Mouse (Mus musculus): Measurements from ENCODE around the gene Cdk17. TPM values are rescaled to one million over a fixed set of nuclear protein-coding genes. Genes with fewer than 3 reads are reported as not detected.
A peak's percentile ranks its signal among the peaks of the same experiment; 100 is the strongest.
"Not testable (repeated sequence)": the region's sequence is repeated elsewhere in the genome, so short reads cannot be mapped to it uniquely, and the experiment has no call there.

The Cdk17 gene
- polyA plus RNA-seq, 1 experiment from 2014 or later, result 26.9 TPM

DNA sequence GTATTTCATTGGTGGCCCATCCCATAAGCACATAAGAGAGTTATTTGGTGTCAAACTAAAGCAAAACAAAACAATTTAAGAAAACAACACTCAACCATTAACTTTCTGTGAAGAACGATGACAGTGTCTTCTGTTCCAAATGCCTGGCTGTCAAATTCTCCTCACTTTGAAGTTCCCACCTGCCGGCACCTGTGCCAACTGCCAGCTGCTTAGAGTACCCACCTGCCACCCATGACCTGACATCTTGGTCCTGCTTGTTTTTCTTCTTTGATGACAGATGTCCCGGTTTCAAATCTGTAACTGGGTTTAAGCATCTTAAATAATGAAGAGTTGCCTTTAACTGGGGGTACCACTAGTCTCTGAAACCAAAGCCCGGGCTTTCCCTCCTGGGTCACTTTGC, 14.1 kb upstream of the Cdk17 start:
- Histone ChIP-seq H3K27ac (replicated peaks; ENCODE audit: low read depth, low read length) (no peak overlapping the region), H3K4me2 (ENCODE audit: low read depth, low read length) (no peak overlapping the region), H3K9me3 (ENCODE audit: control insufficient read depth, low read length) (no peaks in the 10 kb centered on the region), H3K9ac (ENCODE audit: low read depth, low read length) (no peak overlapping the region), H3K36me3 (ENCODE audit: control insufficient read depth, insufficient read depth, low read length) (no peaks in the 10 kb centered on the region), H3K4me3 (ENCODE audit: low read depth, low read length) (no peak overlapping the region), H3K27me3 (replicated peaks; ENCODE audit: control insufficient read depth, insufficient read depth, low read length) (no peaks in the 10 kb centered on the region), H3K4me1 (ENCODE audit: control insufficient read depth, insufficient read depth, low read length) (no peaks in the 10 kb centered on the region; the same call in 1 of the 2 replicates)
- no peak for DNase-seq (ENCODE audit: low spot score)
- 81% methylated on average over 4 of the region's 4 CpGs for WGBS
- no peak for ATAC-seq (ENCODE audit: low read depth)

GRCm38 (mm10) chr10:93147691-93148090, 13.0 kb upstream of the Cdk17 start:
- Histone ChIP-seq H3K27ac (replicated peaks; ENCODE audit: low read depth, low read length) (no peak overlapping the region), H3K27me3 (replicated peaks; ENCODE audit: control insufficient read depth, insufficient read depth, low read length) (no peaks in the 10 kb centered on the region), H3K4me3 (ENCODE audit: low read depth, low read length) (no peak overlapping the region), H3K9me3 (ENCODE audit: control insufficient read depth, low read length) (no peaks in the 10 kb centered on the region), H3K4me2 (ENCODE audit: low read depth, low read length) (no peak overlapping the region), H3K4me1 (ENCODE audit: control insufficient read depth, insufficient read depth, low read length) (no peaks in the 10 kb centered on the region; the same call in 1 of the 2 replicates), H3K9ac (ENCODE audit: low read depth, low read length) (no peak overlapping the region), H3K36me3 (ENCODE audit: control insufficient read depth, insufficient read depth, low read length) (no peaks in the 10 kb centered on the region)
- WGBS, result 91% methylated on average over 6 of the region's 6 CpGs
- DNase-seq (ENCODE audit: low spot score) (no peak), ATAC-seq (ENCODE audit: low read depth) (no peak)

DNA sequence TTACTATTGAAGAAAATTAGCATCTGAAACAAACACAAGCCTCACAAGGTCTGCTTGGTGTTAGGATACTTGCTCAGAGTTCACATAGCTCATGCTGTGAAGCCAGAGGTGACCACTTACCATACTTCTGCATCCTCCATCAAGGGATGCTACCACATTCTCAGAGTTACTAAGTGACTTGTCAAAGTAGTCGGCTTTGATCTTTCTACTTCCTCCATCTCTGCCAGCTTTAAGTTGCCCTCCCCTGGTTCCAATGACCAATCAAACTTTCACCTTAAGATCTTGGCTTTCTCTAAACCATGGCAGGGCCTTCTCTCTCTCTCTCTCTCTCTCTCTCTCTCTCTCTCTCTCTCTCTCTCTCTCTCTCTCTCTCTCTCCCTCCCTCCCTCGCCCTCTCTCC, 11.1 kb upstream of the Cdk17 start:
- Histone ChIP-seq H3K4me2 (ENCODE audit: low read depth, low read length) (no peak overlapping the region), H3K9ac (ENCODE audit: low read depth, low read length) (no peak overlapping the region), H3K9me3 (ENCODE audit: control insufficient read depth, low read length) (no peaks in the 10 kb centered on the region), H3K27ac (replicated peaks; ENCODE audit: low read depth, low read length) (no peak overlapping the region), H3K27me3 (replicated peaks; ENCODE audit: control insufficient read depth, insufficient read depth, low read length) (no peaks in the 10 kb centered on the region), H3K36me3 (ENCODE audit: control insufficient read depth, insufficient read depth, low read length) (no peaks in the 10 kb centered on the region), H3K4me1 (ENCODE audit: control insufficient read depth, insufficient read depth, low read length) (no peaks in the 10 kb centered on the region), H3K4me3 (ENCODE audit: low read depth, low read length) (no peak overlapping the region)
- WGBS, result 59% methylated on average over 1 of the region's 2 CpGs
- no peak for DNase-seq (ENCODE audit: low spot score)
- ATAC-seq (ENCODE audit: low read depth), result no peak

GRCm38 (mm10) chr10:93151775-93152174, 8.9 kb upstream of the Cdk17 start:
- H3K27ac ChIP-seq (replicated peaks; ENCODE audit: low read depth, low read length), result no peak overlapping the region
- no peak overlapping the region for H3K4me3 ChIP-seq (ENCODE audit: low read depth, low read length)
- no peak for DNase-seq (ENCODE audit: low spot score)
- no peaks in the 10 kb centered on the region for H3K27me3 ChIP-seq (replicated peaks; ENCODE audit: control insufficient read depth, insufficient read depth, low read length)
- H3K36me3 ChIP-seq (ENCODE audit: control insufficient read depth, insufficient read depth, low read length), result no peaks in the 10 kb centered on the region
- no peaks in the 10 kb centered on the region for H3K9me3 ChIP-seq (ENCODE audit: control insufficient read depth, low read length)
- no peaks in the 10 kb centered on the region for H3K4me1 ChIP-seq (ENCODE audit: control insufficient read depth, insufficient read depth, low read length)
- ATAC-seq (ENCODE audit: low read depth), result no peak
- H3K4me2 ChIP-seq (ENCODE audit: low read depth, low read length), result no peak overlapping the region
- 56% methylated on average over 6 of the region's 6 CpGs for WGBS
- H3K9ac ChIP-seq (ENCODE audit: low read depth, low read length), result no peak overlapping the region

DNA sequence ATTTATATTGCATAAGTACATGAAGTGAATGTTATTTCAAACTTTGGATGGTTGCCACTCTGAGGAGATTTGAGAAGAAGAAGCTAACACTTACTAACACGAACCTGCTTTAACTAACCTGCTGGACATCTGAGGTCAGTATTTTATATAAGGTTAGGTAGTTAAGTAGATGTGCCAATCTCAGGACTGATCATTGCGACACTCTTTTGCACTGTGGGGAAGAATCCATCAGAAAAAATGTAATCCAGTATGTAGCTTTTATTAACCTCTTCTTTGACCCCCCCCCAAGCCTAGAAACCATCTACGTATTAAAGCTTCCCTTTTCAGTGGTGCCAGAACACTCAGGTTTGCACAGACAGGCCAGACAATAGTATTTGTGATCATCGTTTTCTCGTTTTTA, 8.0 kb upstream of the Cdk17 start:
- ATAC-seq (ENCODE audit: low read depth), result no peak
- 87% methylated on average over 5 of the region's 5 CpGs for WGBS
- H3K4me1 ChIP-seq (ENCODE audit: control insufficient read depth, insufficient read depth, low read length), result no peaks in the 10 kb centered on the region

GRCm38 (mm10) chr10:93153404-93153803, 7.3 kb upstream of the Cdk17 start:
- 90% methylated on average over 2 of the region's 2 CpGs for WGBS
- not testable (repeated sequence) for H3K9me3 ChIP-seq (ENCODE audit: control insufficient read depth, low read length); DNase-seq (ENCODE audit: low spot score)

More for the DNA sequence above, 8.0 kb upstream of the Cdk17 start:
- Histone ChIP-seq H3K9me3 (ENCODE audit: control insufficient read depth, low read length) (no peaks in the 10 kb centered on the region), H3K9ac (ENCODE audit: low read depth, low read length) (no peak overlapping the region), H3K27me3 (replicated peaks; ENCODE audit: control insufficient read depth, insufficient read depth, low read length) (no peaks in the 10 kb centered on the region), H3K27ac (replicated peaks; ENCODE audit: low read depth, low read length) (no peak overlapping the region), H3K4me2 (ENCODE audit: low read depth, low read length) (no peak overlapping the region), H3K36me3 (ENCODE audit: control insufficient read depth, insufficient read depth, low read length) (no peaks in the 10 kb centered on the region), H3K4me3 (ENCODE audit: low read depth, low read length) (no peak overlapping the region)
- DNase-seq (ENCODE audit: low spot score), result no peak

DNA sequence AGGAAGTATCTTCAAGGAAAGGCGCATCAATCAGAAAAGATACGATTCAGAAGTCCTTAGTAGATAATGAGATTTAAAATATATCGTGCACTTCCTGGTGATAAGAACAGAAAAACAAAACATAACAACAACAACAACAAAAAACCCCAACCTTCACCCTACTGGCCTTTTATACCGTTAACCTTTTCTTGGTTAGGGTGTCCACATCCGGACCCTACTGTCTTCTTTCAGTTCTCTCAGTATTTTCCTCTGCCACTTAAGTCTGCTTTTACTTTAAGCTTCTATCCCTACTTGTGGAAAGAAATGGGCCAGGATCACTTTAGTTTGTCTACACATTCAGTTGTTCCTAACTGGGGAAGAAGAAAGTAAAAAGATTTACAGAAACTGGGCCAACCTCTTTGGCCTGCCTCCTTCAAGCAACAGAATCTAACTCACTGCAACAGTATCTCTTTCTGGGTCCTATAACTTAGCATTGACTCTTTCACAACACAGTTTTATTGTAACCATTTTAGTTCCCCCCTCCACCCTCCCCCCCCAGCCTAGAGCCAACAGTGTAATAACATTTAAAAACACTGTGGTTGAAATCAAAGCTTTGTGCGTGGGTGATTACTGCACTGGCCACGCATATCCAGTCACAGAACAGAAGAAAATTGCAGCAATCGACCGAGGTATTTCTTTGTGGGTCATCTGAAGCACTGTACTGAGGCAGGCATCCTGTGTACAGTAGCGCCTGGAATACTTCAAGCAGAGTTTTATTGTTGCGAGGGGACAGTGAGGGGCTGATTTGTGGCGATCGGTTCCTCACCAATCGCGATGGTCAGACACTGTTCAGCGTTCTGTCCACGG, 801 bp upstream of the Cdk17 start:
- Histone ChIP-seq H3K36me3 (ENCODE audit: control insufficient read depth, insufficient read depth, low read length) (no peaks in the 10 kb centered on the region), H3K4me1 (ENCODE audit: control insufficient read depth, insufficient read depth, low read length) (peaks cover 12% of the 10 kb centered on the region), H3K4me3 (ENCODE audit: low read depth, low read length) (peak overlapping the region; percentile 96), H3K9ac (ENCODE audit: low read depth, low read length) (peak overlapping the region; percentile 96), H3K27me3 (replicated peaks; ENCODE audit: control insufficient read depth, insufficient read depth, low read length) (no peaks in the 10 kb centered on the region), H3K9me3 (ENCODE audit: control insufficient read depth, low read length) (no peaks in the 10 kb centered on the region), H3K4me2 (ENCODE audit: low read depth, low read length) (peak overlapping the region; percentile 61), H3K27ac (replicated peaks; ENCODE audit: low read depth, low read length) (peak overlapping the region; percentile 100)
- 25% methylated on average over 17 of the region's 17 CpGs for WGBS
- DNase-seq (ENCODE audit: low spot score) (no peak), ATAC-seq (ENCODE audit: low read depth) (peak; percentile 60; the same call in 1 of the 2 replicates)

More at GRCm38 (mm10) chr10:93153404-93153803, 7.3 kb upstream of the Cdk17 start:
- H3K4me3 ChIP-seq (ENCODE audit: low read depth, low read length); H3K27me3 ChIP-seq (replicated peaks; ENCODE audit: control insufficient read depth, insufficient read depth, low read length); H3K36me3 ChIP-seq (ENCODE audit: control insufficient read depth, insufficient read depth, low read length); H3K27ac ChIP-seq (replicated peaks; ENCODE audit: low read depth, low read length); ATAC-seq (ENCODE audit: low read depth); H3K9ac ChIP-seq (ENCODE audit: low read depth, low read length); H3K4me1 ChIP-seq (ENCODE audit: control insufficient read depth, insufficient read depth, low read length); H3K4me2 ChIP-seq (ENCODE audit: low read depth, low read length): not testable (repeated sequence)

DNA sequence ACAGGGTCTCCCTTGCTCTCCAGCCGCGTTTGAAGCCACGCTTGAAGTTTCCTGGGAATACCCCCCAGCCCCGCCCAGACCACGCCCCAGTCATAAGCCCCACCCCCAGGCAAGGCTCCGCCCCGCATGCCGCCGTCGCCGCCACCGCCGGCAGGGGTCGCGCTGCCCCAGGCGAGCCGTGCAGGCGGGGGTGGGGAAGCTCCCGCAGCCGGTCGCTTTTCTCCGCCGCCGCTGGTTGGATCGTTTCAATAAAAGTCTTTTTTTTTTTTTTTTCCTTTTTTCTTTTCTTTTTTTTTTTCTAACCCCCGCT, 223 bp upstream of the Cdk17 start:
- H3K27me3 ChIP-seq (replicated peaks; ENCODE audit: control insufficient read depth, insufficient read depth, low read length), result no peaks in the 10 kb centered on the region
- under 1% methylated on average over 21 of the region's 26 CpGs for WGBS
- H3K36me3 ChIP-seq (ENCODE audit: control insufficient read depth, insufficient read depth, low read length), result no peaks in the 10 kb centered on the region
- DNase-seq (ENCODE audit: low spot score) (peak; percentile 94), ATAC-seq (ENCODE audit: low read depth) (peak; percentile 92)
- H3K4me3 ChIP-seq (ENCODE audit: low read depth, low read length), result peak overlapping the region; percentile 96
- peak overlapping the region; percentile 77 for H3K4me2 ChIP-seq (ENCODE audit: low read depth, low read length)
- no peaks in the 10 kb centered on the region for H3K9me3 ChIP-seq (ENCODE audit: control insufficient read depth, low read length)
- peak overlapping the region; percentile 100 for H3K27ac ChIP-seq (replicated peaks; ENCODE audit: low read depth, low read length)
- peak overlapping the region; percentile 96 for H3K9ac ChIP-seq (ENCODE audit: low read depth, low read length)
- H3K4me1 ChIP-seq (ENCODE audit: control insufficient read depth, insufficient read depth, low read length), result peaks cover 16% of the 10 kb centered on the region

Data from embryonic facial prominence, embryonic 14.5 days (tissue).